Mouse (Mus musculus) cerebellum, adult 9-11 months (tissue): ENCODE results near the gene Otogl.
"Not testable (repeated sequence)": the region's sequence is repeated elsewhere in the genome, so short reads cannot be mapped to it uniquely, and the experiment has no call there.

ENCODE experiments used
- DNase-seq: peaks from one replicate; pipeline ENCODE4 v3.0.0; 2022

Otogl gene

DNA sequence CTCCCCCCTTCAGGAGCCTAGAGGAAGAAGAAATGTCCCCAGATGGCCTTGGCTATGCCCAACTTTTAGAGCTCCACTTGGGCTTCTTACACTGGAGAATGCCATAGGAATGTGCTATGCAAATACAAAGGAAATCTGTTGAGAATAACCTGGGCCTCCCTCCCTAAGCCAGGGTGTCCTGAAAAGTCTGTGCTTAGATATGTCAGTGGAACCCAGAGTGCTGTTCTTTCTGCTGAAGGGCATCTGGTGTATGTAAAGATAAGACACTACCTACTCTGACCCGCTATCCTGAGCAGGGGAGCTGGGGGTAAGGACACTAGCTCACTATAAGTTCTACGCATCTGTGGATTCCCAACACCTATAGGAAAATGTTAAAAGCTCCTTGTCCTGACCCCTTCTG, 106.7 kb downstream of the Otogl start:
- DNase-seq, result no peak

DNA sequence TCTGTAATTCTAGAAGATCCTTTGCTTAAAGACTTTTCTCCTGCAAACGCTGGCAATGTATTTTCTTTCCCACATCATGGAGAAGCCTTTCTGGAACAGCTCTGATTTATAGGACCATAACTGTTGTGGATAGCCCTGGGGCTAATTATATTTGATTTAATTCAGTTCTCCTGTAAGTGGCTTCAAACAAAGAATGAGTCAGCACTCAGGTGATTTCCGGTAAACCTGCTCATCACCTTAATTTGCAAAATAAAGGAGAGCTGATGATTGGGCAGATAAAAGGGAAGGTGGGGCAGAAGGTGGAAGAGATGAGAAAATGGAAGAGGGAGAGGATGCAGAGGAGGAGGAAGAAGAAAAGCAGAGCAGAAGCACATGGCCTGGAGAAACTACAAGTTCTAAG, 107.6 kb downstream of the Otogl start:
- not testable (repeated sequence) for DNase-seq

GRCm38 (mm10) chr10:107799671-107800353, 112.1 kb downstream of the Otogl start:
- DNase-seq, result peak; percentile 7

DNA sequence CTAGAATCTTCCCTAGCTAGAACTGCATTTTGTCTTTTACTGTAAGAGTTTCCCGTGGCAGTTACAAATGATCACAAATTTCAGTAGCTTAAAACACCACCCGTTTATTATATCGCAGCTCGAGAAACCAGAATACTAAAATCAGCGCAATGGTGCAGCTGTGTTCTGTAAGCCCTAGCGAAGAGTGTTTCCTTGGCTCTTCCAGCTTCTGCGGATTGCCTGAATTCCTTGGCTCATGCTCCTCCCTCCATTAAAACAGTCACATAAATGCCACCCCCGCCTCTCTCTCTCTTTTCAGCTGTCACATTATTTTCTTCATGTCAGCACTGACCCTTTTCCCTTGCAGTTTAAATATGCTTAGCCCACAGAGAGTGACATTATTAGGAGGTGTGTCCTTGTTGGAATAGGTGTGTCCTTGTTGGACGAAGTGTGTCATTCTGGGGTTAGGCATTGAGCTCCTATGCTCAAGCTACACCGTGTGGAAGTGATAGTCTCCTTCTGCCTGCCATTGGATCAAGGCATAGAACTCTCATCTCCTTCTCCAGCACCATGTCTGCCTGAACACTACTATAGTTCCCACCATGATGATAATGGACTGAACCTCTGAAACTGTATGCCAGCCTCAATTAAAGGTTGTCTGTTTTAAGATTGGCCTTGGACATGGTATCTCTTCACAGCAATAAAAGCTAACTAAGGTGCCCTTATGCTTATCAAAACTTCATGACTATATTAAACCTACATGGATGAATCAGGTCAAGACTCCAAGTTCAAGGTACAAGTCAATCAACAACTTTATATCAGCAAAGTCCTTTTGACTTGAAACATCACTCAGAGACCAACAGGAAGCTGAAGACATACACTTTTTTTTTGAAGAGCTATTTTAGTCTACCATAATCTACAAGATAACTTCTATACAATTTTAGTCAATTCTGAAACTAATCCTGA, 116.8 kb downstream of the Otogl start:
- no peak for DNase-seq

- DNase-seq, result no peak
Measured at GRCm38 (mm10) chr10:107792491-107792890, 119.4 kb downstream of the Otogl start.

GRCm38 (mm10) chr10:107779548-107779947, 132.4 kb downstream of the Otogl start:
- no peak for DNase-seq

GRCm38 (mm10) chr10:107759624-107760023, 152.3 kb downstream of the Otogl start:
- no peak for DNase-seq

DNA sequence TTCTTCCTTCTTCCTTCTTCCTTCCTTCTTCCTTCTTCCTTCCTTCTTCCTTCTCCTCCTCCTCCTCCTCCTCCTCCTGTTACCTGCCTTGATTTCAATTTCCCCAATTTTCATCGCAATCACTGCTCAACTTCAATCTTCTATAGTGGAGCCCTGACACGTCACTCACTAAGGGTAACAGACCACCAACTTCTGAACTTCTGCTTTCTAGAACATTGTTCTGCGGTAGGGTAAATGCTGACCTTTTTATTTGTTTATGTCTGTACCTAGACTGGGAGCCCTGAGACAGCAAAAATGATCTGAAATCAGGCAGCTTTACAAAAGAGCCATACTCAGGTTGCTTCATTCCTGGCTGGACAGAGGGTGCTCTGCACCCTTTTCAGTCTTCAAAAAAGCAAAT, 158.5 kb downstream of the Otogl start:
- DNase-seq, result no peak

GRCm38 (mm10) chr10:107752351-107753143, 159.4 kb downstream of the Otogl start:
- no peak for DNase-seq

- no peak for DNase-seq
Measured at GRCm38 (mm10) chr10:107751944-107752343, 160.0 kb downstream of the Otogl start.

DNA sequence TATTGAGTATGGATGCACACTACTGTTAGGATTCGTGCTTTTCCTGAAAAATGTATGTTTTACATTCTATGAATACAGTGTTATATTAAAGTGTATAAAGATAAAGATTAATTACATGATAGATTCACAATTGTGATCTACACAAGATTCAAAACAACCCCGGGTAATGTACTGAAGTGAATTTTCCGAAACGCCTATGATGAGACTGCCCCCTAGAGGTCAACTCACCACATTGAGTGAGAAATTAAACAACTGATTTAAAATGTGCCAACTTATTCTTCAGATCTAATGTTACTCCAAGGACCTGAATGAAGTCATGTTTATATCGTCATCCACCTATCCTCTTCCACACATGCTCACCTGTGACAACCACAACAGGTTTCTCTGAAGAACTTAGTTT, 164.4 kb downstream of the Otogl start:
- DNase-seq, result no peak

GRCm38 (mm10) chr10:107746717-107747116, 165.2 kb downstream of the Otogl start:
- no peak for DNase-seq

DNA sequence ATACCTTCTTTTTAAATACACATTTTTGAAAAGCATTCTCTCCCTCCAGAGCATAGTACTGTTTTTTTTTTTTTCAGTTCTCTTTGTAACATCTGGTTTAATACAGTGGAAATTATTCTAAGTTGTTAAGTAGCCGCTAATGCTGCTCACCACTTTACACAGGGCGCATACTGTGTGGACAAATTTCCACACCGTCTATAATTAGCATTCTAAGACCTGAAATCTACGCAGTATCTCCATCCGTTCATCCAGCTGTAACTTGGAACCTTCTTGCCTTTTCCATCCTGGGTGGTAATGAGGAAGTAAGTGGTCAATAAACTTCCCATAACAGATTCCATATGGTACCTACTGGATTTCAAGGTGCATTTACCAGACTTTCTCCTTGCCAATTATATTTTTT, 172.1 kb downstream of the Otogl start:
- no peak for DNase-seq

DNA sequence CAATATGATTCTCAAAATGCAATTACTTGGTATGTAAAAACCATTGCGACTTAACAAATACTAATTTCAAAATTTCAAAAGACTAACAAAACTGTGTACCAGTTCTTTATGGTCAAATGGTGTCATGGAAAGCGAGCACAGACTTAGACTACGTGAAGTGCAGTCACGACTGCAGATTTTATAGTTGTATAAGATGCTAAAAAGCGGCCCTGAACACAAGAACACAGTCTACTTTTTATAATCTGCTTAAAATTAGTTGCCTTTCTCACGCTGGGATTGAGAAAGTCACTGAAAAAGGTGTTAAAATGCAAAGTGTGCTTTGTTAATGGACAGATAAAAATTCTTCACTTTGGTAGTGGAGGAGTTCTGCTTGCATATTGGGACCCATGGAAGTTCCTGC, 174.2 kb downstream of the Otogl start:
- DNase-seq, result no peak

DNA sequence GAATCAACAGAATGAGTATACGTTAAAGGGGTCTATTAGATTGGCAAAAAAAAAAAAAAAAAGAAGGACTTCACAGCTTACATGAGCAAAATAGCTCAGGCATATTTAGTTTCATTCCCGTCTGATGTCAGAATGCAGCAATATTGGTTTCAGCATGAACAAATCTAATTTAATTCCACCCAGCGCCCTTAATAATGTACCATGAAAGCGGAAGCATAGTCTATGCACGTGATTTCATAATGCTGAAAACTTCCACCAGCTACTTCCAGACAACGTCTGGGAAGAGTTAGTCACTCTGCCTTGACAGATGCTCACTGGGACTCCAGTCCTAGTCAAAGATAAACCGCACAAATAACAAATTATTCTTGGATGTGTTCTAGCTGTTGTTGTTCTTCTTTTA, 176.5 kb downstream of the Otogl start:
- no peak for DNase-seq

DNA sequence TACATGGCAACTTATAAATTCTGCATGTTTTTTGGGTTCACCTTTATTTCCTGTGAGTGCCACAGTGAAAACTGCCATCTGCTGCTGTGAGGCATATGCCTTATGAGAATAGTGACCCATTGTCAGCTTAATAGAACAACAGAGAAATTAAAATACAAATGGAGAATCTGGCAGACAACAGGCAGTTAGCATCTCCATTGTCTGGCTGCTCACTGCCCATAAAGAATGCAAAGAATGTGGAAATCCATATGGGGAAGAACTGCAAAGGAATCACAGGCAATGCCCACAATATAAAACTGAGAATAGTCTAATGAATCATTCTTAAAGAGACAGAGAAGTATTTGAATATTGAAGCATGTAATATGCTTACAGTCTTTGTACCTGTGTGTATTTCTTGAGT, 177.6 kb downstream of the Otogl start:
- DNase-seq, result no peak

GRCm38 (mm10) chr10:107725631-107726030, 186.3 kb downstream of the Otogl start:
- DNase-seq, result no peak

GRCm38 (mm10) chr10:107719806-107720205, 192.1 kb downstream of the Otogl start, which contains the start of gene Ptprq:
Ptprq (minus strand) TSS chr10:107720051.
- DNase-seq, result no peak
